Mouse (Mus musculus): ENCODE data around the gene Srf. TPM values are rescaled to one million over a fixed set of nuclear protein-coding genes. Genes with fewer than 3 reads are reported as not detected.

Srf gene
- total and polyA plus RNA-seq, 2 experiments from 2014 or later = 3.8 to 67.0 TPM

GRCm38 (mm10) chr17:46588173-46588572, 32.2 kb upstream of the Srf start:
- WGBS = 92% methylated on average over 9 of the region's 9 CpGs
- H3K4me3 ChIP-seq (ENCODE audit: low read length) = no peak overlapping the region
- no peaks in the 10 kb centered on the region for H3K4me1 ChIP-seq (ENCODE audit: insufficient read depth, low read length)
- no peaks in the 10 kb centered on the region for H3K27me3 ChIP-seq (ENCODE audit: insufficient read depth, low read length)
- no peak for TF ChIP-seq CTCF (IDR thresholded peaks at IDR 0.05; ENCODE audit: low read depth)
- no peaks in the 10 kb centered on the region for H3K9me3 ChIP-seq (ENCODE audit: low read length)
- no peak overlapping the region for H3K9ac ChIP-seq (replicated peaks; ENCODE audit: low read length)
- peaks cover 35% of the 10 kb centered on the region for H3K36me3 ChIP-seq (ENCODE audit: insufficient read depth, low read length)
- ATAC-seq (no peak), DNase-seq (ENCODE audit: low spot score) (no peak)
- no peak overlapping the region for H3K27ac ChIP-seq
- H3K4me2 ChIP-seq (ENCODE audit: low read depth, low read length) = no peak overlapping the region

DNA sequence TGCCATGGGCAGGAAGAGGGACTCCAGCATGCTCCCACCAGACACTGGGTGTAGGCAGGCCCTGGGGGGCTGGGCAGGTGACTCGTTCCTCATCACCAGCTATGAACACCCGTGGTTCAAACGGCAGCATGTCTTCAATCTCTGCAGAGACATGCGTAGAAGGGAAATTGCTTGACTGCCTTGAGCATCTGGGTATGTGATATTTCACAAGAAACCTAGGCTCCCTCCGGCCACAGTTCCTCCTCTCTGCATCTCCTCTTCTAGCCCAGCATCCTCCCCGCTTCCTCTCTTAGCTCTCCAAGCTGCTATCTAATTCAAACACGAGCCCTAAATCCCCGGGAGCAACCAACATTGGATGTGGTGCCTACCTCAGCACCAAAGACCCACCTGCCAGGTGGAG, 30.4 kb upstream of the Srf start:
- Histone ChIP-seq H3K4me3 (ENCODE audit: low read length) (no peak overlapping the region), H3K9ac (replicated peaks; ENCODE audit: low read length) (no peak overlapping the region), H3K9me3 (ENCODE audit: low read length) (no peaks in the 10 kb centered on the region), H3K4me2 (ENCODE audit: low read depth, low read length) (no peak overlapping the region), H3K36me3 (ENCODE audit: insufficient read depth, low read length) (peaks cover 45% of the 10 kb centered on the region), H3K4me1 (ENCODE audit: insufficient read depth, low read length) (no peaks in the 10 kb centered on the region), H3K27me3 (ENCODE audit: insufficient read depth, low read length) (no peaks in the 10 kb centered on the region), H3K27ac (no peak overlapping the region)
- 92% methylated on average over 8 of the region's 8 CpGs for WGBS
- ATAC-seq = no peak
- DNase-seq (ENCODE audit: low spot score) = no peak
- TF ChIP-seq CTCF (IDR thresholded peaks at IDR 0.05; ENCODE audit: low read depth) = no peak

- TF ChIP-seq CTCF (IDR thresholded peaks at IDR 0.05; ENCODE audit: low read depth) = peak; percentile 53
- H3K27me3 ChIP-seq (ENCODE audit: insufficient read depth, low read length) = no peaks in the 10 kb centered on the region
- no peak overlapping the region for H3K9ac ChIP-seq (replicated peaks; ENCODE audit: low read length)
- H3K9me3 ChIP-seq (ENCODE audit: low read length) = no peaks in the 10 kb centered on the region
- WGBS = 81% methylated on average over 5 of the region's 5 CpGs
- DNase-seq (ENCODE audit: low spot score) (peak; percentile 15), ATAC-seq (peak; percentile 52; the same call in 1 of the 2 replicates)
- H3K4me3 ChIP-seq (ENCODE audit: low read length) = no peak overlapping the region
- H3K36me3 ChIP-seq (ENCODE audit: insufficient read depth, low read length) = peaks cover 47% of the 10 kb centered on the region
- H3K4me2 ChIP-seq (ENCODE audit: low read depth, low read length) = no peak overlapping the region
- H3K27ac ChIP-seq = no peak overlapping the region
- no peaks in the 10 kb centered on the region for H3K4me1 ChIP-seq (ENCODE audit: insufficient read depth, low read length)
Observed at GRCm38 (mm10) chr17:46578650-46579049, 22.7 kb upstream of the Srf start.

DNA sequence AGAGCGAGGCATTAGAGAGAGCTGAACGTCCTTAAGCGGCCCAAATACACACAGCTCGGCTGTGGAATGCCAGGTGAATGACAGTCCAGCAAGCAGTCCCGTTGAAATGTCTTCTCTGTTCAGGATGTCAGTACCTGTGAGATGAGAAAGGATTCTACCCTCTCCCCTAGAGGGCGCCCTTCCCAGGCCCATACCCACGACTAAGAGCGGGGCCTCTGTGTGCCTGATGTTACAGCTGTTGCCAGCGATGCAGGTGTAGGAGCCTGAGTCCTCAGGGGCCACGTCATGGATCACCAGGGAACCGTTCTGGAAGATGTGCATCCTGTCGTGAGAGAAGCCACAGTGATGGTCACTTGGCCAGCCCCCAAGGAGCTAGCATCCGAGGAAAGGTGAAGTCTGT, 20.1 kb upstream of the Srf start:
- Histone ChIP-seq H3K27me3 (ENCODE audit: insufficient read depth, low read length) (no peaks in the 10 kb centered on the region), H3K9ac (replicated peaks; ENCODE audit: low read length) (no peak overlapping the region), H3K4me3 (ENCODE audit: low read length) (no peak overlapping the region), H3K4me1 (ENCODE audit: insufficient read depth, low read length) (no peaks in the 10 kb centered on the region), H3K9me3 (ENCODE audit: low read length) (no peaks in the 10 kb centered on the region), H3K4me2 (ENCODE audit: low read depth, low read length) (no peak overlapping the region), H3K36me3 (ENCODE audit: insufficient read depth, low read length) (peaks cover 43% of the 10 kb centered on the region), H3K27ac (no peak overlapping the region)
- ATAC-seq = no peak
- peak; percentile 46 for TF ChIP-seq CTCF (IDR thresholded peaks at IDR 0.05; ENCODE audit: low read depth)
- WGBS = 86% methylated on average over 13 of the region's 13 CpGs
- DNase-seq (ENCODE audit: low spot score) = no peak

- Histone ChIP-seq H3K4me2 (ENCODE audit: low read depth, low read length) (no peak overlapping the region), H3K9me3 (ENCODE audit: low read length) (no peaks in the 10 kb centered on the region), H3K9ac (replicated peaks; ENCODE audit: low read length) (no peak overlapping the region), H3K27ac (no peak overlapping the region), H3K27me3 (ENCODE audit: insufficient read depth, low read length) (no peaks in the 10 kb centered on the region), H3K4me1 (ENCODE audit: insufficient read depth, low read length) (no peaks in the 10 kb centered on the region), H3K36me3 (ENCODE audit: insufficient read depth, low read length) (peaks cover 50% of the 10 kb centered on the region), H3K4me3 (ENCODE audit: low read length) (no peak overlapping the region)
- WGBS = 93% methylated on average over 7 of the region's 7 CpGs
- DNase-seq (ENCODE audit: low spot score) (no peak), ATAC-seq (no peak)
- no peak for TF ChIP-seq CTCF (IDR thresholded peaks at IDR 0.05; ENCODE audit: low read depth)
Observed at GRCm38 (mm10) chr17:46574535-46574934, 18.6 kb upstream of the Srf start.

- H3K4me3 ChIP-seq (ENCODE audit: low read length) = no peak overlapping the region
- WGBS = 92% methylated on average over 11 of the region's 11 CpGs
- no peak for DNase-seq (ENCODE audit: low spot score)
- H3K4me1 ChIP-seq (ENCODE audit: insufficient read depth, low read length) = no peaks in the 10 kb centered on the region
- no peak overlapping the region for H3K4me2 ChIP-seq (ENCODE audit: low read depth, low read length)
- H3K9ac ChIP-seq (replicated peaks; ENCODE audit: low read length) = no peak overlapping the region
- no peak overlapping the region for H3K27ac ChIP-seq
- peaks cover 50% of the 10 kb centered on the region for H3K36me3 ChIP-seq (ENCODE audit: insufficient read depth, low read length)
- no peak for TF ChIP-seq CTCF (IDR thresholded peaks at IDR 0.05; ENCODE audit: low read depth)
- H3K9me3 ChIP-seq (ENCODE audit: low read length) = no peaks in the 10 kb centered on the region
- no peaks in the 10 kb centered on the region for H3K27me3 ChIP-seq (ENCODE audit: insufficient read depth, low read length)
- no peak for ATAC-seq
Observed at GRCm38 (mm10) chr17:46571005-46571404, 15.0 kb upstream of the Srf start.

DNA sequence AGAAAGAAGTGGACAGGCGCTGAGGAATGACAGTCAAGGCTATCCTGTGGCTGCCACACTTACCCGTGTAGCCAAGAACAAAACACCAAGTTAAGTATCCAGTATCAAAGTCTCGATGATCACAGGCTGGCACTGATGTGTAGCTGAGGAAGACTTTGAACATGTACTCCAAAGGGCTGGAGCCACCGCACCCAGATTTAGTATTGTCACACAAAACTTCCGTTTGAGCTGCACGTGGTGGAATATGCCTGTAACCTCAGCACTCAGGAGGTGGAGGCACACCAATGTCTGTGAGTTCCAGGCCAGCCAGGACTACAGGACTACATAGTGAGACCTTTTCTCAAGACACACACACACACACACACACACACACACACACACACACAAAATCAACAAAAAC, 3.2 kb upstream of the Srf start:
- Histone ChIP-seq H3K4me3 (ENCODE audit: low read length) (no peak overlapping the region), H3K4me2 (ENCODE audit: low read depth, low read length) (no peak overlapping the region), H3K27me3 (ENCODE audit: insufficient read depth, low read length) (no peaks in the 10 kb centered on the region), H3K27ac (no peak overlapping the region), H3K4me1 (ENCODE audit: insufficient read depth, low read length) (peaks cover 3% of the 10 kb centered on the region; the same call in 1 of the 2 replicates), H3K9ac (replicated peaks; ENCODE audit: low read length) (no peak overlapping the region), H3K9me3 (ENCODE audit: low read length) (no peaks in the 10 kb centered on the region), H3K36me3 (ENCODE audit: insufficient read depth, low read length) (no peaks in the 10 kb centered on the region)
- no peak for TF ChIP-seq CTCF (IDR thresholded peaks at IDR 0.05; ENCODE audit: low read depth)
- DNase-seq (ENCODE audit: low spot score) (no peak), ATAC-seq (no peak)
- WGBS = 95% methylated on average over 6 of the region's 6 CpGs
